Mouse (Mus musculus) c-Kit-positive CD71-negative TER-119-negative erythroid progenitor cells, embryonic 14.5 days (primary cell): ENCODE measurements around the gene Ppard.
"Not testable (repeated sequence)": the region's sequence is repeated elsewhere in the genome, so short reads cannot be mapped to it uniquely, and the experiment has no call there.

ENCODE experiments used
- DNase-seq: peaks from one replicate; pipeline ENCODE4 v3.0.0-alpha.2; 2013; ENCODE audit warnings: low read depth

Gene Ppard

GRCm38 (mm10) chr17:28315611-28316160 is 83.2 kb downstream of the Ppard start:
- no peak for DNase-seq

- no peak for DNase-seq
Measured at GRCm38 (mm10) chr17:28316476-28316875, 84.0 kb downstream of the Ppard start.

GRCm38 (mm10) chr17:28317091-28317490 is 84.6 kb downstream of the Ppard start:
- DNase-seq, result no peak

GRCm38 (mm10) chr17:28317725-28318124 is 85.2 kb downstream of the Ppard start:
- DNase-seq, result no peak

GRCm38 (mm10) chr17:28321700-28322099 is 89.2 kb downstream of the Ppard start:
- DNase-seq, result no peak

DNA sequence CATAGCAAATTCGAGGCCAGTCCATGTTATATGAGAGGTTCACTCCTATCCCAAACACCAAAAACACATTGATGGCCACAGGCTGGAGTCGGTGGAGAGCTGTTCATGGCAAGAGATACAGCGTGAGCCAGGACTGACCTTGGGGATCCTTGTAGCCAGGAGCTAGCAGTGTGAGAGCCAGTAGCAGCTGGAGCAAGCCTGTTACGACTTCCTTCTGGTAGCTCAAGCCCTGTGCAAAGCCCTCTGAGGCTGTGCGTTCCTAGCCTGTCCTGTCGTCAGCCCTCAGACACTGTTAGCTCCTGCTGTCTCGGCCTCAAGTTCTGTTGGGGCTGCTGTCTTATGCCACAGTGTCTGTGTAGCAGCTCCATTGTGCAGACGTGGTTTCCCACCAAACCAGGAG is 91.3 kb downstream of the Ppard start:
- DNase-seq, result no peak

DNA sequence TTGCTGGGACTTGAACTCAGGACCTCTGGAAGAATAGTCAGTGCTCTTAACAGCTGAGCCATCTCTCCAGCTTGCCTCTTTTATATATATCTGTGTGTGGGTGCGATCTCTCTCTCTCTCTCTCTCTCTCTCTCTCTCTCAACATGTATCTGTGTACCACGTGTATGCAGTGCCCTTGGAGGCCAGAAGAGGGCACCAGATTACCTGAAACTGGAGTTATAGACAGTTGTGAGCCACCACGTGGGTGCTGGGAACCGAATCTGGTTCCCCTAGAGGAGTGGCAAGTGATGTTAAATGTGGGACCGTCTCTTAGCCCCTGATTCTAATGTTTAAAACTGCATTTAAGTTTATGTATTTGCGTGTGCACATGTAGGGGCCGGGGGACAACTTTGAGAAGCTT is 91.9 kb downstream of the Ppard start:
- DNase-seq, result not testable (repeated sequence)

DNA sequence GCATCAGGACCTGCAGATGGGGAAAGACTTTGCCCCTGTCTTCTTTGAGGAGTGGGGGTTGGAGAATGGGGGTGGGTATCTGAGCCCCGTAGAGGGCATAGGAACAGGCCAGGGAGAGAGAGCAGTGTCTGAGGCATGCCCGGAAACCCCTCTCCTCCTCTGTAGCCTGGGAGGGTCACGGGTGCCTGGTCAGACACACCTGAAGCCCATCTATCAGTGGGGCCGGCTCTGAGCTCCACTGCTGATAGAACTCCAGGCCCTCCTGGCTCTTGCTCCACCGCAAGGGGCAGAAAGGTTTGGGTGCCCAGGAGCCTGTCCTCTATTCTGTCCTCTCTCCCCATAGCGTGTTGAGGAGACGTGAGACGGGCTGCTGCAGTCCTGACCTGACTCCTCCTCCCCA is 93.3 kb downstream of the Ppard start:
- no peak for DNase-seq

DNA sequence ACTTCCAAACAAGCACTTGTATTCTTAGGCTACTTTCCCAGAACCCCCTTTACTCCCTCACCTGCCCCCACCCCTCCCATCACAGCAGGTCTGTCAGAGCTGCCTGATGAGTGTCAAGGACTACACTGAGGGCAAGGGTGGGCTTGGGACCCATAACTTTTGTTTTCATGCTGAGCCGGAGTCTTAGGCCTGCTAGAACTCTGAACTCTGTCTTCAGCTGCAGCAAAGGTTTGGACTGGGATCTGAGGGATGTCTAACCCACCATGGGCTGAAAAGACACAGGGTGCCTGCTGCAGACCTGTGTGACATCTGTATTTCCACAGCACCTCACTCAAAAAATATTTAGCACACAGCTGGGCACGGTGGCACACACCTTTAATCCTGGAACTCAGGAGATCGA is 94.5 kb downstream of the Ppard start:
- no peak for DNase-seq

DNA sequence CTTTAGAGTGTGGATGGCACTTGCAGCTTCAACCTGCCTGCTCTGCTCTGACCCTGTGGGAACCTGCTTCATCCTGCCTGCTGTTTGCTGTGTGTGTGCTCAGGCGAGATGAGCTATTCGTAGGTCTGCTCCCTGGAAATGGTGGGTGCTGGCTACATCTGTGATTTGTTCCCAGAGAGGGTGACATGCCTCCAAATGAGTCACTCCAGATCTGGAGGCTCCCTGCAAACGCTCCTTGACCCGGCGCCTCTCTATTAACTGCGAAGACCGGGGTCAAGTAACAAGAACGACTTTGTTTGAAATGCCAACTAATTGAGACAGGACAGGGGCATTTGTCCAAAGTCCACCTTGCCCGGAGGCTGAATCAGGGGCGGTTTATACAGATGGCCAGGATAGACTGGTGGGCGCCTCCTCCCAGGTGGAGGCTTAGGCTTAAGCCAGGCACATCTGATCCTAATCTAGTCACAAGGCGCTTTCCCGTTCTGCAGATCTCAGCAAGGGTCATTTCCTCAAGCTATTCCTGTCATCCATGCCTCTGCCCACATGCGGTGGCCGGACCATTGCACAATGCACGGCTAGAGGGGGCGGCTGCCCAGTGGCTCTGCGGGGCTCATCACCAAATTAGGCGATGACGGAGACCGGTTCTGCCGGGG is 95.3 kb downstream of the Ppard start:
- no peak for DNase-seq

GRCm38 (mm10) chr17:28328366-28328928 is 95.9 kb downstream of the Ppard start, which contains the start of gene Rpl10a:
TSS of gene Rpl10a (plus strand) at chr17:28328471.
- DNase-seq, result peak; percentile 91

DNA sequence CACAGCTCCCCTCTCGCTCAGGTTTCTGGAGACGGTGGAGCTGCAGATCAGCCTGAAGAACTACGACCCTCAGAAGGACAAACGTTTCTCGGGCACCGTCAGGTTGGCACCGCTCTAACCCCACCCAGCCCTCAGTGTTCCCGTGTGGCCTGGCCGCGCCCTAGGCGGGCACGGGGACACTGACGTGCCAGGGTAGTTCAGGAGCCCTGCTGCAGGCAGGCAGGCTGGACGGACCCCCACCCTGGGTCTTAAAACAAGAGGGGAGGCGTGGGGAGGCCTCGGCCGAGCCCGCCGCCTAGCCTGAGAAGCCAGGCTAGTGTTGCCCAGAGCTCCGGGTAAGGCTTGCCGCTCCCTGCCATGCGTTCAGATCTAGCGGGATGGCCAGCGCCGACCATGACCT is 96.4 kb downstream of the Ppard start:
- no peak for DNase-seq

- no peak for DNase-seq
Measured at GRCm38 (mm10) chr17:28329503-28330231, 97.2 kb downstream of the Ppard start.

DNA sequence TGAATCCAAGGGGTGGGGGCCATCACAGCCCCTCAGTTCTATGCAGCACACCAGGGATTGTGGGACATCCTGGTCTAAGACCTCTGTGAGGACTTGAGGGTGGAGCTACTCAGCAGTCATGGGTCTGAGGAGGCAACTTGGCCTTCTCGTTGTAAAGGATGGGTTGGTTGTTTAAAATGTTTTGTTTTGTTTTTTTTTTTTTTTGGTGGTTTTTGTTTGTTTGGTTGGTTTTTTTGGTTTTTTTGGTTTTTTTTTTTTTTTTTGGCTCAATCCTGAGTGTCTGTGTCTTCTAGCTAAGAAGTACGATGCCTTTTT is 97.7 kb downstream of the Ppard start:
- no peak for DNase-seq

DNA sequence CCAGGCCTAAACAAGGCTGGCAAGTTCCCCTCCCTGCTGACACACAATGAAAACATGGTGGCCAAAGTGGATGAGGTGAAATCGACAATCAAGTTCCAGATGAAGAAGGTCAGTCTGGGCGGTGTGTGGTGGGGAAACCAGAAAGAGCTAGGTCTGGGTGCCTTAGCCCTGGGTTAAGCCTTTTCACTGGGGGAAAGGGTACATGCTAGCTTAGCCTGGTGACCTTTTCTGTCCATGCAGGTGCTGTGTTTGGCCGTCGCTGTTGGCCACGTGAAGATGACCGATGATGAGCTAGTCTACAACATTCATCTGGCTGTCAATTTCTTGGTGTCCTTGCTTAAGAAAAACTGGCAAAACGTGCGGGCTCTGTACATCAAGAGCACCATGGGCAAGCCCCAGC is 98.1 kb downstream of the Ppard start:
- not testable (repeated sequence) for DNase-seq

DNA sequence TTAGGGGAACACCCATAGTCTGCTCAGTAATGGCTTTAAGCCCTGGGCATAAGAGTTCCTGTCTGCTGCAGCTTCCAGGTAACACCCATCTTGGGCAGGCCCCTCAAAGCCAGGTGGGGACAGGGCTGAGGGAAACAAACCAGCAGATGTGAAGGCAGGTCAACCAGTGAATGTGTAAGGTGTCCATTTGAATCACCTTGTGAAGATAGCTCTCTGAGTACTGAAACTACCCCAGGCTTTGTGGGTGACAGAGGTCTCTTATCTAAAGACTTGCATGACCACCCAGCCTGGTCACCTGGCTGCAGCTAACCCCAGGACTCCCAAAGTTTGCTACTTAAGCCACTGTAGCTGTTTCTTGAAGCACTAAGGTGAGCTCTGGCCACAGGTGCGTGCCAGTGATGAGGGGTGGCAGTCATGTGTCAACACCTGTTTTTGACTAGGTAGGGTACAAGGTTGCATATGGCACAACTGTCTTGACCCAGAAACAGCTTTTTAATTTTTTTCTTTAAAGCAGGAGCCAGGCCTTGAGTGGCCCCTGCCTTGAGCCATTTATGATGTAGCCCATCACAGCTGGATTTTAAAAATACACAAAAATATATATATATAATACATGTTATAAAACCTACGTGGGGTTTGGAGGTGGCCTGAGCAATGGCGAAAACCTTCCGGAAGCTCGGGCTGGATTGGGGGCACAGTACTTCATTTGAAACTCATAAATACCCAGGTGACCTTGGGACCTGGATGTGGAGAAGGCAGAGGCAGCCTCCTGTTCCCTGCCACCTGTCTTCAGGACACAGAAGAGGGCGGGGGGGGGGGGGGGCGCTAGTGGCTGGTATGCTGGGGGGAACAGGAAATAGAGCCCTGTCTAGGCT is 99.0 kb downstream of the Ppard start:
- no peak for DNase-seq

GRCm38 (mm10) chr17:28332113-28332914 is 99.8 kb downstream of the Ppard start:
- DNase-seq, result no peak

DNA sequence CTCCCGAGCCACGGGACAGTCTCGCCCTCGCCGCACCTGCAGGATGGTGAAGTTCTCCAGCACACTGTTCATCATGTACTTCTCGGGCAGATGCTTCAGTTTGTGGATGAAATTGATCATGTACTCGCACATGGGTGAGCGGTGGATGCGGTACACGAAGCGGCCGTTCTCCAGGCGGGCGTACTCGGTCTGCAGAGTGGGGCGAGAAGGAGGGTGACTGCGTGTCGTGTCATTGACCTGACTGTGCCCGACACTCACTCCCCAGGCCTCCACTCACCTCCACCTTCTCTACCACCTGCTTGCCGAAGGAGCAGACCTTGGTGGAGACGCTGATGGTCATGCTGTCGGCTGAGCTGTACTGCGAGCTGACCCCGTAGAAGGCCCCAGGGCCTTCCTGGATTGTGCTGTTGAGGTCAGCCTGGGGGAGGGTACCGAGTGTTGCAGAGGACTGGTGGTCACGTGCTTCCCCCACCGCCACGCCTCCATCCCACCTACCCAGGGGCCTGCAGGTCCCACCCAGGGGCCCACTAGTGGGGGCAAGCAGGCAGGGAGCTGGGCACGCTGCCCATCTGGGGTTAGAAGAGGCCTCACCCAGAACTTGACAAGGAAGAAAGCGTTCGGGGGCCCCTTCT is 100.5 kb downstream of the Ppard start:
- DNase-seq, result no peak

DNA sequence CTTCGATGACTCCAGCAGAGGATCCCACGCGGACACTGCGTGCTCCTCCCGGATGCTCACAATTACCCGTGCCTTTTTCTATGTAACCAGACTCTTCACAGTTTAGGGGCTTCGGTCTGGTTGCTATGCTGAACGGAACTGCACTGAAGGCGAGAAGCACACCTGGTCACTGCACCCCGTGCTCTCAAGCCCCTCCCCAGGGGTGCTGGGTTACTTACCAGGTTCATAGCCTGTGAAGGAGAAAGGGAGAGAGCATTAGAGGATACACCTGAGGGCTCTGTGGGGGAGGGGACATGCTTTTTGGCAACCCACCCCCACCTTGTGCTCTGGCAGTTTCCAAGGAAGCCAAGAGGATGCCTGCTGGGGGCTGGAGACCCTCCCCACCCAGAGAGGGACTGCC is 102.8 kb downstream of the Ppard start:
- no peak for DNase-seq

DNA sequence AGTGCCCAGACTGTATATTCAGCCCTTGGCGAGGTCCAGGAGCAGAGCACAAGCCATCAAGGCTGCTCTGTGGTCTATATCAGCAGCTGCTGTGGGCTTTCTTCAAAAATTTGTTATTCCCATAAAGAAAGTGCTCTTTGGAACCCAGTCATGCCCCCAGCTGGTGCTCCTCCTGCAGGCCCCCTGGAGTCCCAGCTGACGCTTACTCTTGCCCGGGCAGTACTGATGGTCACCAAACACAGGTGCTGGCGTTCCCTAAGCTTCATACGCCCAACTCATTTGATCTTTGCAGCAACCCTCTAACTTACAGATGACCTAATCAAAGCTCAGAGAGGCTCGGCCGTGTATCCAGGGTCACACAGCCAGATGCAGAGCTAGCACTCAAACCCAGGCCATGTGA is 105.0 kb downstream of the Ppard start:
- DNase-seq, result no peak

GRCm38 (mm10) chr17:28340578-28340977 is 108.1 kb downstream of the Ppard start:
- no peak for DNase-seq
